Mouse (Mus musculus) pancreas, adult 10 weeks (tissue): ENCODE data around the gene Gm3298. TPM values are rescaled to one million over a fixed set of nuclear protein-coding genes. Genes with fewer than 3 reads are reported as not detected.

Source experiments
- polyA plus RNA-seq: library from polyadenylated mRNA; stranded (reverse); fragments of 350-450 nt; fragmentation: Illumina TruSeq; extraction: RNeasy Lipid Tissue Mini Kit (QIAGEN cat#74804); gene quantifications from one replicate; pipeline ENCODE4 v1.2.3, GENCODE M21; 2015; ENCODE audit warnings: low read depth, low replicate concordance; ENCODE audit not compliant: insufficient read depth

Gm3298 gene
- polyA plus RNA-seq, result not detected

GRCm38 (mm10) chr14:5015591-5015990 lies at the start of gene Gm3298:
Gene Gm3298, plus strand, starts transcription at chr14:5015891.

GRCm38 (mm10) chr14:4983635-4984034 lies 32.1 kb upstream of the Gm3298 start, which contains the start of gene Gm8297:
Gene Gm8297, plus strand, starts transcription at chr14:4983935.

GRCm38 (mm10) chr14:5050329-5050728 lies 34.6 kb downstream of the Gm3298 start, which contains the start of gene 4930555G01Rik:
Gene 4930555G01Rik, plus strand, starts transcription at chr14:5050629.

Other genes with a start within 250 kb of the Gm3298 start
- gene Gm9602, start 239.6 kb upstream of the Gm3298 start, polyA plus RNA-seq, result not detected
- gene Gm3269, start 177.8 kb upstream of the Gm3298 start, polyA plus RNA-seq, result not detected
- gene Gm3264, start 160.3 kb upstream of the Gm3298 start, polyA plus RNA-seq, result not detected
- gene Gm3278, start 123.5 kb upstream of the Gm3298 start, polyA plus RNA-seq, result not detected
- not detected for gene Gm8297, start 32.0 kb upstream of the Gm3298 start, polyA plus RNA-seq
- gene 4930555G01Rik, start 34.7 kb downstream of the Gm3298 start, polyA plus RNA-seq, result not detected
- gene Gm8281, start 55.1 kb downstream of the Gm3298 start, polyA plus RNA-seq, result not detected
- gene Gm8279, start 115.6 kb downstream of the Gm3298 start, polyA plus RNA-seq, result not detected
- not detected for gene Gm3317, start 148.6 kb downstream of the Gm3298 start, polyA plus RNA-seq
- not detected for gene Gm8271, start 169.9 kb downstream of the Gm3298 start, polyA plus RNA-seq
- gene Gm3526, start 244.7 kb downstream of the Gm3298 start, polyA plus RNA-seq, result not detected